Mouse (Mus musculus): ENCODE results near the gene Tm7sf3. TPM values are rescaled to one million over a fixed set of nuclear protein-coding genes. Genes with fewer than 3 reads are reported as not detected.
A peak's percentile ranks its signal among the peaks of the same experiment; 100 is the strongest.
"Not testable (repeated sequence)": the region's sequence is repeated elsewhere in the genome, so short reads cannot be mapped to it uniquely, and the experiment has no call there.

Tm7sf3 gene
- total RNA-seq, 4 experiments from 2014 or later, result 15.7 to 16.7 (median 15.9) TPM

DNA sequence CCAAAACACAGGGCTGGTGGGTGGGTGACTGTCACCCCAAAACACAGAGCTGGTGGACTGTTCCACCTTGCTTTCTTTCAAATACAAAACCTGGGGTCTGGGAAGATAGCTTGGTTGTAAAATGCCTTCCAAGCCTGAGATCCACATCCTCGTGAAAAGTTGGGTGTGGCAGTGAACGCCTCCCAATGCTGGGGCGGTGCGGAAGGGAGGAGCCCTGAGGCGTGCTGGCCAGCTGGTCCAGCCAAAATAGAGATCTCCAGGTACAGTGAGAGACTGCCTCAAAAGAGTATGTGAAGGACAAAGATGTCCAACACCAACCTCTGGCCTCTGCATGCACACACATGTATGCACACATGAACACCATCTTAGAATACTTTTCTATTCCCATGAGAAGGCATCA, 28.1 kb downstream of the Tm7sf3 start:
- no peak for DNase-seq (ENCODE audit: low spot score)

DNA sequence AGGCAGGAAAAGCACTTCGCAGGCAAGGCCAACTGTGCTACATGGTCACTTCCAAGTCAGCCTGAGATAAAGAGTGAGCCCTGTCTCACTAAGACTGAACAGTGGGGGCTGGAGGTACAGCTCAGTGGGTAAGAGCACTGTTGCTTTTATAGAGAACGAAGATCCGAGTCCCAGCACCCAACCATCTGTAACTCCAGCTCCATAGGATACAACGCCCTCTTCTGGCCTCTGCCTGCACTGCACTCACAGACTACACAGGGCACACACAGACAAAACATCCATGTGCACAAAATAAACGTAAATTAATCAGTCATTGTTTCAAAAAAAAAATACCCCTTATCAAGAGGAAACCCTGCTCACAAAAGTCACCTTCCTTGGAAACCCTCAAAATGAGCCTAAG, 28.7 kb downstream of the Tm7sf3 start:
- DNase-seq (ENCODE audit: low spot score), result no peak

DNA sequence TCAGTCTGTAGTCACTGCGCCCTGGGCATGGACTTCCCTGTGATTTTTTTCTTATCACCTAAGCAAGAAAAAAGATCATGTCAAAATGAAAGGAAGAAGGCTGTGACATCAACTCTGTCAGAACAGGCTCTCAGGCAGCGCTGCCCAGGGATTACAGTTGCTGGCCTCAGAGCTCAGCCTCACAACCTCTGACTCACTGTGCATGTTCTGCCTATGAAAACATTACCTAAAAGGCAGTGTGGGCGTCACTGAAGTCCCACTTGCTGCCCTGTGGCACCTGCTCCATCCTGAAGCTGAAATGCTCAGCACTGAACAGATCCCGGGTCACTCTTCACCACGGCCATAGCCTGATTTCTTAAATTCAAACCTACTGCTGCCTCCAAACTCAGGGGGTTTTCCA, 29.9 kb downstream of the Tm7sf3 start:
- DNase-seq (ENCODE audit: low spot score), result no peak

DNA sequence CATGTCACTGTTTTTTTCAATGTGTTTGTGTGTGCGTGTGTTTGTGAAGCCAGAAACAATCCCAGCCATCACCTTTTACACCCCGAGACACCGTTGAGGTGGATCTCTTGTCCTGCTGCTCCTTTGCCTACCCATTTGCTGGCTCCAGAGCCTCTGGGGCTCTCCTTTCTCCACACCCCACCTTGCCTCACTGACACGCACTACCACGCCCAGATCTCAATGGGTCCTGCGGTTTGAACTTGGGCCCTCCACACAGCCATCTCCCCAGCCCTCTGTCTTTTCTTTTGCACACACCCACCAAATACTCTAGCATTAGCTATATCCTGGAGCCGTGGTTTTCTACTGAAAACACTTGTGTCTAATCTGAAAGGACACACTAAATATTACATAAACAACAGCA, 30.7 kb downstream of the Tm7sf3 start:
- no peak for DNase-seq (ENCODE audit: low spot score)

DNA sequence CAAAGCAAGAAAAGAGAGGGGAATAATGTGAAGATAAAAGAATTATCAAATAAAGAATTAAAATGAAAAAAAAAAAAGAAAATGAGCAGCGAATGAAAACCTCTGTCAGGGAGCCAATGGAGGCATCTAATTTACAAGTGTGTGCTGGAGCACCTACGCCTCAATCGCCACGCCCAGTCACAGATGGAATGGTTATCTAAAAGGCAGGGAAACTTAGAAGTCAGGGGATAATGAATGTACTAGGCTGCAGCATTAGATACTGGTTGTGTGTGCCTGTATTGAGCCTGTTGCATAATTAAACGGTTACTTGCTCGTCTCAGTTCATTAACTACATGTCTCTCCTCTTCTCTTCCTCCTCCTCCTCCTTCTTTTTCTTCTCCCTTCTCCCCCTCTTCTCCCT, 31.2 kb downstream of the Tm7sf3 start:
- no peak for DNase-seq (ENCODE audit: low spot score)

DNA sequence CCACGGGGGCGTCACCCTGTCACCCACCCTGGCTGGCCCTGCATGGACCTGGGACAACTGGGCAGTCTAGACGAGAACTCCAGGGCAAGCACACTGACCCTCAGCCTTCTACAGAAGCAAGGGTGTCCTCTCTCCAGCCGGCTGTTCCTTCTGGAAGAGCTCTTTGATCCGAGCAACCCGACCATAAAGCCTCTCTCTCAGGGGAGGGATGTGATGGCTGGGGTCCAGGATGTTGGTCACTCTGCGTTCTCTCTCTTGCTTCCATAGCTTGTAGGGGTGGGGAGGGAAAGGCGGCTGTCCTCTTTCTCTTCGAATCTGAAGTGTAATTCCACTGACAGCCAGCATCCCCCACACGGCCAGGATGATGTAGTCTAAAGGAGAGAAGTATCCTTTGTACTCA, 39.0 kb downstream of the Tm7sf3 start:
- no peak for DNase-seq (ENCODE audit: low spot score)

DNA sequence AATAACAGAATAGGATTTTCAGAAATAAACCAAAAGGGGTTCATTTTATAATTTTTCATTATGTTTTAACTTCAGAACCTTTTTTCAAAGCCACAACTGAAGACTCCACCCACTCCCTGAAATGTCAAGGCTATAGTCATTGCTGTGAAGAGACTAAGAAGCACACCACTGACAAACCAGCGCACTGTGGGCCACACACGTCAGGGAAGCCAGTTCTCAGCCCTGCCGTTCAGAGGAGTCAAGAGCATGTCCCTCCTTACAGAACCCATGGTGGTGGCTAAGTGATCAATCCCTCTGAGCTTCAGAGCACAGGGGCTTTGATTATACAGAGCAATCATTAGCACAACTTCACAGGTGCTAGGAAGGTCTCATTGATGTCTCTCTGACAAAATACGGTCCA, 40.0 kb downstream of the Tm7sf3 start:
- no peak for DNase-seq (ENCODE audit: low spot score)

GRCm38 (mm10) chr6:146585134-146585533, 57.5 kb downstream of the Tm7sf3 start:
- no peak for DNase-seq (ENCODE audit: low spot score)

DNA sequence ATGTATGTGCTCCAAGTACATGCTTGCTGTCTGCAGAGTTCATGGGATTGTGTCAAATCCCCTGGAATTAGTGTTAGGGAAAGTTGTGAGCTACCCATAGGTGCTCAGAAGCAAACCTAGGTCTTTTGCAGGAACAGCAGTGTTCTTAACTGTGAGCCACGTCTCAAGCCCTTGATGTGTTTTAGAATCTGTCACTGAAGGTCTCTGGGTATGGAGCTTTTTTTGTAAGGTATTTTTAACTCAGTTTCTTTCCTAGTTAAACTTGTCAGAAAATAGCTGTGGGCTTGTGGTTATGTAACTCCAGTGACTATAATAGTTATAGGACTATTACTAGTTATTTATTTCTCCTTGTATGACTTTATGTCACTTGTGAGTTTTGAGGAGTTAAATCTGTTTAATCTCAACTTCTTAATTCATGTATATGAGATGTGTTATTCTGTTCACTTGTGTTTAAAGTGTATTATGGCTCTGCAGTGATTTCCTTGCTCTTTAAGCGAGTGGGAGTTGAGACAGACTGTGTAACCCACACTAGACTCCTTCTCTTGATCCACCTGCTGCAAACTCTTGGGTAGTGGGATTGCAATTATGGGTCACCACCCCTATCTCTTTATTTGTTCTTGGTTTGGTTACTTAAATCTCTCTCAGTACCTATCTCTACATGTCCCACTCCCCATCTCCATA, 59.1 kb downstream of the Tm7sf3 start:
- DNase-seq (ENCODE audit: low spot score), result no peak

- DNase-seq (ENCODE audit: low spot score), result no peak
Measured at GRCm38 (mm10) chr6:146580381-146580926, 62.2 kb downstream of the Tm7sf3 start.

GRCm38 (mm10) chr6:146578586-146578985, 64.0 kb downstream of the Tm7sf3 start:
- DNase-seq (ENCODE audit: low spot score), result peak; percentile 11

DNA sequence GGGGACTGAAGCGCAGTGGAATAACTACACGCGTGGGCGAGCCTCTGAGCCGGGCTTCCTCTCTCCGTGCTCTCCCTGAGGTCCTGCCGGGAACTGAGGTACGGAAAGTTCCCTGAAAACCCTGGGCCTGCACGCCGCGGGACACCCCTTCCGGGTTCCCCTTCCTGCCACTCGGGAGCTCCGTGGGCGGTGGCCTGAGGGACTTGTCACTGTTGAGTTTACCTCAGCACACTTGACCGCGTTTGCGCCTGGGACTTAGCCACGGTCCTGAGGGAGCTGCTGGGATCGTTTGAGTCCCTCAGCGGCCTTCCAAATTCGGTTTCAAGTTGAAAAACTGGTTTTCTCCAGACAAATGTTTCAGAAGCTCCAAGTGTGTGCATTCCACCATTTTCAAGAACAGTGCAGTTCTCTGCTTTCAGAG, 64.5 kb downstream of the Tm7sf3 start:
- DNase-seq (ENCODE audit: low spot score), result peak; percentile 65

- peak; percentile 95 for DNase-seq (ENCODE audit: low spot score)
Measured at GRCm38 (mm10) chr6:146577310-146578109, 65.1 kb downstream of the Tm7sf3 start, which contains the start of gene Ints13. Gene Ints13 (minus strand): TSS chr6:146577835.

DNA sequence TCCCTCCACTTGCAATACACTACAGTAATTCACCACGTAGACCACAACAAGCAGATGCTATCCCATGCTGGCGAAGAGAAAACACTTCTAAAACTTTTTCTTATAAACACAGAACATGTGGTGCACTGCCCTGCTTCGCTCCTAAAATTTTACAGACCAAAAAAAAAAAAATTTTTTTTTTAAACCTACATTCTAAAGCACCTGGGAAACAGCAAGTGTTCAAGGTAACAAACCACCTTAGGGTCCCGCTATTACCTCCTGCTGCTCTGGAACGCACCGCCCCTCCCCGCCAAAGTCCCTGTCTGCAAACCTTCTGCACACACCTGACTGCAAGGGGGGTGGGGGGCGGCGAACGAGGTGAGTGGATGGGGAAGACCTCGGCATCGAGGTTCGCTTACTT, 65.7 kb downstream of the Tm7sf3 start, which contains the start of gene Fgfr1op2:
Gene Fgfr1op2, plus strand, starts transcription at position 301 of the 400 bp plus-strand sequence.
- no peak for DNase-seq (ENCODE audit: low spot score)

DNA sequence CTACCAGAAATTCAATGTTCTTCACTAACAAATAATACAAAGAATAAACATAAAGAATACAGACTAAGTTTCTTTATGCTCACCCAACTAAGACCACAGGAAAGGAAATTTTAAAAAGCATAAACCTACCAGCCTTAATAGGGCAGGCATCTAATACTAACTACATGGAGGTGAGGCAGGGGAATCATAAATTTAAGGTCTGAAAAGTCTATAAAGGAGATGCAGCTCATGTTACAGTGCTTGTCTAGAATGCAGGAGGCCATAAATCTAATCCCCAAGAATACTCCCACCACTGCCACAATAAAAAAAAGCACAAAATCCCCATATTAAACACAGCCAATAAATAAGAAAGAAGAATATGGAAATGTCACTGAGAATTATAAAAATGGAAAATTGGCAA, 70.6 kb downstream of the Tm7sf3 start:
- DNase-seq (ENCODE audit: low spot score), result no peak

DNA sequence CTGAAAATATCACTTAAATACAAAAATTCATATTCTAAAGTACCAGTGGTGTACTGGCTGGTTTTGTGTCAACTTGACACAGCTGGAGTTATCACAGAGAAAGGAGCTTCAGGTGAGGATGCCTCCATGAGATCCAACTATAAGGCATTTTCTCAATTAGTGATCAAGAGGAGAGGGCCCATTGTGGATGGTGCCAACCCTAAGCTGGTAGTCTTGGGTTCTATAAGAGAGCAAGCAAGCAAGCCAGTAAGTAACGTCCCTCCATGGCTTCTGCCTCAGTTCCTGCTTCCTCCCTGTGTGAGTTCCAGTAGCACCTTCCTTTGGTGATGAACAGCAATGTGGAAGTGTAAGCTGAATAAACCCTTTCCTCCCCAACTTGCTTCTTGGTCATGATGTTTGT, 80.2 kb downstream of the Tm7sf3 start:
- DNase-seq (ENCODE audit: low spot score), result not testable (repeated sequence)

Other genes starting within 250 kb of the Tm7sf3 start
- 10 to 100 TPM; 19.4 to 28.1 (median 21.2) TPM for gene Itpr2, start 140.6 kb downstream of the Tm7sf3 start, total RNA-seq (2022)
- 10 to 100 TPM; 66.1 to 70.9 (median 68.7) TPM for gene Fgfr1op2, start 65.6 kb downstream of the Tm7sf3 start, total RNA-seq (2022)
- gene Ints13, start 65.0 kb downstream of the Tm7sf3 start, total RNA-seq (2022), result 10 to 100 TPM; 18.7 to 21.4 (median 20.1) TPM
- 10 to 100 TPM; 48.4 to 55.5 (median 49.6) TPM for gene Med21, start 277 bp downstream of the Tm7sf3 start, total RNA-seq (2022)
- 10 to 100 TPM; 12.6 to 13.9 (median 13.2) TPM for gene Stk38l, start 82.2 kb upstream of the Tm7sf3 start, total RNA-seq (2022)
- gene Arntl2, start 153.2 kb upstream of the Tm7sf3 start, total RNA-seq (2022), result 1 to 10 TPM in 3 of 4 experiments, under 1 TPM in 1; 0.55 to 1.7 (median 1.5) TPM
- gene Smco2, start 207.3 kb upstream of the Tm7sf3 start, total RNA-seq (2022), result 1 to 10 TPM in 3 of 4 experiments, under 1 TPM in 1; 0.90 to 3.8 (median 2.7) TPM
- gene Ppfibp1, start 245.7 kb upstream of the Tm7sf3 start, total RNA-seq (2022), result 100 to 1,000 TPM; 101 to 127 (median 122) TPM